Mouse (Mus musculus): ENCODE data around the gene Rbbp9. TPM values are rescaled to one million over a fixed set of nuclear protein-coding genes. Genes with fewer than 3 reads are reported as not detected.

Rbbp9 gene
- polyA plus RNA-seq, 1 experiment, result 6.0 TPM

DNA sequence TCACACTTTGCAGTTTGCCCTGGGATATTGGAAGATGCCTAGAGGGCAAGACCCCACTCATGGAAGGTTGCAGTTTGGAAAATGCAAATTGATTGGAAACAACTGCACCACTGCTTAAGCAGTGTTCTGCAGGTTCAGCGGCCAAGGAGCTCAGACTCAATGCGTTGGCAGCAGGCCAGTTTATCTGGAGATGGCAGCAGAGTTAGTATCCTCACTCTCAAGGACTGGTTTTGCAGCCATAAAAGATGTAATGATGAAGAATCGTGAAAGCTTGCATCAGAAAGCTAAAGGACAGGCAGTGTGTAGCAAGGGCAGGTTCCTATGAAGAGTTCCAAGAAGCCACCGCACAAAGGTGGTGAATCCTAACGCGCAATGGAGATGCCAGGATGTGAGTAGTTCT is 48.5 kb downstream of the Rbbp9 start:
- Histone ChIP-seq H3K4me3 (ENCODE audit: insufficient read depth, poor library complexity, severe bottlenecking) (no peak overlapping the region), H3K36me3 (ENCODE audit: control insufficient read depth, insufficient read depth) (no peaks in the 10 kb centered on the region), H3ac (ENCODE audit: control insufficient read depth, insufficient read length, low read depth) (no peak overlapping the region), H3K27me3 (ENCODE audit: control insufficient read depth, insufficient read depth, insufficient read length) (peaks cover 50% of the 10 kb centered on the region), H3K79me2 (ENCODE audit: control insufficient read depth, insufficient read depth) (no peaks in the 10 kb centered on the region), H3K79me3 (ENCODE audit: low read depth) (no peaks in the 10 kb centered on the region)
- TF ChIP-seq CEBPB (IDR thresholded peaks at IDR 0.05; ENCODE audit: low read depth) (no peak), FOSL1 (IDR thresholded peaks at IDR 0.05; ENCODE audit: insufficient read depth, low read length, poor library complexity, severe bottlenecking) (no peak), MYOD1 (IDR thresholded peaks at IDR 0.05; ENCODE audit: control insufficient read depth, insufficient read length, low read depth) (no peak), MAX (IDR thresholded peaks at IDR 0.05) (no peak)

Other genes with a start within 250 kb of the Rbbp9 start
- not detected for gene Ovol2, start 218.7 kb downstream of the Rbbp9 start, polyA plus RNA-seq (2012; fragmentation: generic; extraction: Trizol)
- 32.6 TPM for gene Kat14, start 181.9 kb downstream of the Rbbp9 start, polyA plus RNA-seq (2012; fragmentation: generic; extraction: Trizol)
- 1.2 TPM for gene Pet117, start 181.9 kb downstream of the Rbbp9 start, polyA plus RNA-seq (2012; fragmentation: generic; extraction: Trizol)
- 0.16 TPM for gene Dzank1, start 23.5 kb downstream of the Rbbp9 start, polyA plus RNA-seq (2012; fragmentation: generic; extraction: Trizol)
- 5.6 TPM for gene Polr3f, start 23.2 kb downstream of the Rbbp9 start, polyA plus RNA-seq (2012; fragmentation: generic; extraction: Trizol)
- 60.4 TPM for gene Sec23b, start 5.4 kb upstream of the Rbbp9 start, polyA plus RNA-seq (2012; fragmentation: generic; extraction: Trizol)
- 48.3 TPM for gene Smim26, start 43.2 kb upstream of the Rbbp9 start, polyA plus RNA-seq (2012; fragmentation: generic; extraction: Trizol)
- 7.1 TPM for gene Dtd1, start 49.0 kb upstream of the Rbbp9 start, polyA plus RNA-seq (2012; fragmentation: generic; extraction: Trizol)

Measured in C2C12 (cell line).